Mouse (Mus musculus): ENCODE measurements around the gene Lsm2. TPM values are rescaled to one million over a fixed set of nuclear protein-coding genes. Genes with fewer than 3 reads are reported as not detected.

Lsm2 gene
- polyA plus RNA-seq, 1 experiment: 37.1 TPM

DNA sequence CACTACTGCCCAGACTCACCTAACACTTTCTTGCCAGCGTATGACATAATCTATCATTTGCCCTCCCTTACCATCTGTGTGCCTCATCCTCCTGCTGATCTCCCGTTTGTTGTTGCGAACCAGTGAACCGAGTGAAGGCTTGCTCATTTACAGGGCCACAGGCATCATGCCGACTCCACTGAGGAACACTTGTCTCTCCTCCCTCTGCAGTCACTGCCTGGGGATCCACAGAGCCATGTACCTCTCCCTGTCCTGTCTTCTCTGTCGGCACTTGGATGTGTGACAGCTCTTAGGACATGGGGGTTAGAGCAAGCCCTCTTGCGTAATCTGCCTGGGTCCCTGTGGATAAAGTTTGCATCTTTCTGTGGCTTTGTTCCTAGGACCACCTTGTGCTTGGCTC lies 27.9 kb downstream of the Lsm2 start:
- Histone ChIP-seq H3K27ac (ENCODE audit: insufficient read depth, low read depth, low read length) (no peak overlapping the region), H3K4me3 (ENCODE audit: insufficient read depth, low read length) (no peak overlapping the region), H3K4me1 (ENCODE audit: control insufficient read depth, insufficient read depth, low read length) (no peaks in the 10 kb centered on the region)
- TF ChIP-seq POLR2A (IDR thresholded peaks at IDR 0.05; ENCODE audit: borderline replicate concordance, low read depth, low read length): no peak
- no peak for TF ChIP-seq CTCF (IDR thresholded peaks at IDR 0.05; ENCODE audit: low read depth, low read length)

DNA sequence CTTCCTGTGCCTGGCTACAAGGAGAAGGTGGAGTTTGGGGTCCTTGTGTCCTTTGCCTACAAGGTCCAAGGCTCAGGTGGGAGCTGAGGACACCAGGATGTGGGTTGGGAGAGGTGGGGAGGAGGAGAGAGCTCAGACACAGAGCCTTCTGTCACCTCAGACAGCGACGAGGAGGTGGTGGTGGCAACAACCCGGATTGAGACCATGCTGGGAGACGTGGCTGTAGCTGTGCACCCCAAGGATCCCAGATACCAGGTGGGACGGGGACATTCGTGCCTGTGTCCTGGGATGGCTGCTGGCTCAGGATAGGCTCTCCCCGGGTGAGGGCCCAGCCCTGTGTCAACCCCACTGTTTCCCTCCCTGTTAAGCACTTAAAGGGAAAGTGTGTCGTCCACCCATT lies 29.8 kb downstream of the Lsm2 start:
- TF ChIP-seq CTCF (IDR thresholded peaks at IDR 0.05; ENCODE audit: low read depth, low read length) (no peak), POLR2A (IDR thresholded peaks at IDR 0.05; ENCODE audit: borderline replicate concordance, low read depth, low read length) (no peak)
- H3K27ac ChIP-seq (ENCODE audit: insufficient read depth, low read depth, low read length): no peak overlapping the region
- no peaks in the 10 kb centered on the region for H3K4me1 ChIP-seq (ENCODE audit: control insufficient read depth, insufficient read depth, low read length)
- no peak overlapping the region for H3K4me3 ChIP-seq (ENCODE audit: insufficient read depth, low read length)

DNA sequence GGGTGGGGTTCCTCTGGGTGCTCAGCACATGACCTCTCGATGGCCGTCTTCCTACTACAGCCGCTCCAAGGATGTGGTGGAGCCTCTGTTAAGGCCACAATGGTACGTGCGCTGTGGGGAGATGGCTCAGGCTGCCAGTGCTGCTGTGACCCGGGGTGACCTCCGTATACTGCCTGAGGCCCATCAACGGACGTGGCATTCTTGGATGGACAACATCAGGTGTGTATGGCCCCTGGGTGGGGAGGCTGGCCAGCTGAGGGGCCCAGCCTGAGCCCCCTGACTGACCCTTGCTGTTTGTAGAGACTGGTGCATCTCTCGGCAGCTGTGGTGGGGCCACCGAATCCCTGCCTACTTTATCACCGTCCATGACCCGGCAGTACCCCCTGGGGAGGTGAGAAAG lies 30.8 kb downstream of the Lsm2 start:
- no peak overlapping the region for H3K4me3 ChIP-seq (ENCODE audit: insufficient read depth, low read length)
- TF ChIP-seq CTCF (IDR thresholded peaks at IDR 0.05; ENCODE audit: low read depth, low read length) (no peak), POLR2A (IDR thresholded peaks at IDR 0.05; ENCODE audit: borderline replicate concordance, low read depth, low read length) (no peak)
- no peaks in the 10 kb centered on the region for H3K4me1 ChIP-seq (ENCODE audit: control insufficient read depth, insufficient read depth, low read length)
- H3K27ac ChIP-seq (ENCODE audit: insufficient read depth, low read depth, low read length): no peak overlapping the region

DNA sequence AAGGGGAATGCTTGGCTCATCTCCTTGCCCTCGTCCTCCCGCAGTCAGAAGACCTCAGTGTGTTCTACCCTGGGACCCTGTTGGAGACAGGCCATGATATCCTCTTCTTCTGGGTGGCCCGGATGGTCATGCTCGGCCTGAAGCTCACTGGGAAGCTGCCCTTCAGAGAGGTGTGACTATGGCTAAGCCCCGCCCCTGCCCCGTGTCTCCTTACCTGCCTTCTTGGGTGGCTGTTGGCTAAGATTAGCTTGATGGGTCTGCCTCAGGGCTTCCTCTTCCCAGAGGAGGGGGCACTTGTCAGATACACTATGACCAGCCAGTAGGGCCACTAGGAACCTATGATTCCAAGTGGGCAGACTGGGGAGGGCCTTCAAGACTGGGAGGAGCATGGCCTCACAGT lies 31.6 kb downstream of the Lsm2 start:
- TF ChIP-seq CTCF (IDR thresholded peaks at IDR 0.05; ENCODE audit: low read depth, low read length) (no peak), POLR2A (IDR thresholded peaks at IDR 0.05; ENCODE audit: borderline replicate concordance, low read depth, low read length) (no peak)
- H3K4me3 ChIP-seq (ENCODE audit: insufficient read depth, low read length): no peak overlapping the region
- H3K4me1 ChIP-seq (ENCODE audit: control insufficient read depth, insufficient read depth, low read length): no peaks in the 10 kb centered on the region
- no peak overlapping the region for H3K27ac ChIP-seq (ENCODE audit: insufficient read depth, low read depth, low read length)

DNA sequence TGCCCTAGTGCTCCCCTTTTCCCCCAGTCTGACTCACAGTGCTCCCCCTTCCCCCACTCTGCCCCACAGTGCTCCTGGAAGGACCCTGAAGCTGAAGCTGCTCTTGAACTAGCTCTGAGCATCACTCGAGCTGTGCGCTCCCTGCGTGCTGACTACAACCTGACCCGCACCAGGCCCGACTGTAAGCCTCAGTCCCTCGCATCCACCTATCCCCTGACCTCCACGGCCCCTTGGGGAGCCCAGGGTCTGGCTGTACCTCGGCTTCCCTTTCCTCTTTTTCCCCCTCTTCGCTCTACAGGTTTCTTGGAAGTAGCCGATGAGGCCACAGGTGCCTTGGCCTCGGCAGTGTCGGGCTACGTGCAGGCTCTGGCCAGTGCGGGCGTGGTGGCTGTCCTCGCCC lies 33.6 kb downstream of the Lsm2 start:
- H3K4me3 ChIP-seq (ENCODE audit: insufficient read depth, low read length): no peak overlapping the region
- TF ChIP-seq CTCF (IDR thresholded peaks at IDR 0.05; ENCODE audit: low read depth, low read length) (no peak), POLR2A (IDR thresholded peaks at IDR 0.05; ENCODE audit: borderline replicate concordance, low read depth, low read length) (no peak)

DNA sequence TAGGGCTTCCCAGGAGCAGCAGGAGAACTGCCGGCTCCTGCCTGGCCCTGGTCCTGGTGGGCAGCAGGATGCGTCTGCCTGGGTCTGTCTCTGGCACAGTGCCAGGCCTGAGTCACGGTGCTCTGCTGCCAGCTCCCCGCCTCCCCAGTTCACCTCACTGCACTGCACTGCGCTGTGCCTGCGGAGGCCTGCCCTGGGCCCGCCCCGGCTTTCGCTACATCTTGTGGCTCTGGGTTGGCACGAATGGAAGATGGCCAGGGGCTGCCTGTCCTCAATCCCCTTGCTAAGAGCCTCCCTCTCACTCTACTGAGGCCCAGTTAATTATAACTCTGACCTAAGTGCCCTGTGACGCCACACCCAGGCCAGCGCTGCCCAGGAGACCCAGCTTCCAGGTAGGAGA lies 34.7 kb downstream of the Lsm2 start, which contains the start of gene Vwa7:
Gene Vwa7, plus strand, starts transcription at position 204 of the 400 bp plus-strand sequence.
- TF ChIP-seq CTCF (IDR thresholded peaks at IDR 0.05; ENCODE audit: low read depth, low read length) (no peak), POLR2A (IDR thresholded peaks at IDR 0.05; ENCODE audit: borderline replicate concordance, low read depth, low read length) (no peak)
- peaks cover 2% of the 10 kb centered on the region for H3K4me1 ChIP-seq (ENCODE audit: control insufficient read depth, insufficient read depth, low read length)
- H3K4me3 ChIP-seq (ENCODE audit: insufficient read depth, low read length): no peak within 1 kb of the TSS
- H3K27ac ChIP-seq (ENCODE audit: insufficient read depth, low read depth, low read length): no peak within 1 kb of the TSS

More for the DNA sequence above, 33.6 kb downstream of the Lsm2 start:
- Histone ChIP-seq H3K27ac (ENCODE audit: insufficient read depth, low read depth, low read length) (no peak overlapping the region), H3K4me1 (ENCODE audit: control insufficient read depth, insufficient read depth, low read length) (no peaks in the 10 kb centered on the region)

DNA sequence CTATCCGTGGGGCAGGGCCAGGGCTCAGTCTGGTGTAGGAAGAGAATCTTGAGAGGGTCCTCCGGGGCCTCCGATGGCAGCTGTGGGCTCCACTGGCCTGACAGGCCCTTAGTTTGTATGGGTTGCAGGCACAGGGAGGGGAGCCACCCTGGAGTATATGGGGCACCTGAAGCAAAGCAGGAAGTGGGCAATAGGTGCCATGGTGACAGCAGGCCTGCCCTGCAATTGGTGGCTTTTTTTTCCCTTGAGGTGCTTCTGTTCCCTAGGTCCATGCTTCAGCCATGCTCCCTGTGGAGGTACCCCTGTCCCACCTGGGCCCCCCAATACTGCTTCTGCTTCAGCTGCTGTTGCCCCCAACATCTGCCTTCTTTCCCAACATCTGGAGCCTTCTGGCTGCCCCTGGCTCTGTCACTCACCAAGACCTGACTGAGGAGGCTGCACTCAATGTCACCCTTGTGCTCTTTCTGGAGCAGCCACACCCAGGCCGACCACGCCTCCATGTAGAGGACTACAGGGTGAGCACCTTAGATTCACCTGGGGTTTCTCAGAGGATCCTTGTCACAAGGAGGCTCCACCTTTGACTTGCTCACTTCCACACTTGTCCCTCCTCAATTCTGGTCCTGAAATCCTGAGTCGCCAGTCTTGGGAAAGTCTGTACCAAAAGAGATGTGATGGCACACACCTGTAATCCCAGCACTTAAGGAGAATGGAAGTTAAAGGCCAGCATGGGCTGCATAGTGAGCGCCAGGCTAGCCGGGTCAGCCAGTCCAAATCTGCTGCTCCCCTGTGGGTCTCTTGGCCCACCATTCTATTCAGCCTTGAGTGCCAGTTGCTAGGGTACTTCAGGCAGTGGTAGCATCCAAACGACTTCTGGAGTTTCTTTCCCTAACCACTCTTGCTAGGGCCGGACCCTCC lies 35.4 kb downstream of the Lsm2 start:
- TF ChIP-seq CTCF (IDR thresholded peaks at IDR 0.05; ENCODE audit: low read depth, low read length) (no peak), POLR2A (IDR thresholded peaks at IDR 0.05; ENCODE audit: borderline replicate concordance, low read depth, low read length) (no peak)
- Histone ChIP-seq H3K4me1 (ENCODE audit: control insufficient read depth, insufficient read depth, low read length) (peaks cover 6% of the 10 kb centered on the region), H3K4me3 (ENCODE audit: insufficient read depth, low read length) (no peak overlapping the region), H3K27ac (ENCODE audit: insufficient read depth, low read depth, low read length) (no peak overlapping the region)

DNA sequence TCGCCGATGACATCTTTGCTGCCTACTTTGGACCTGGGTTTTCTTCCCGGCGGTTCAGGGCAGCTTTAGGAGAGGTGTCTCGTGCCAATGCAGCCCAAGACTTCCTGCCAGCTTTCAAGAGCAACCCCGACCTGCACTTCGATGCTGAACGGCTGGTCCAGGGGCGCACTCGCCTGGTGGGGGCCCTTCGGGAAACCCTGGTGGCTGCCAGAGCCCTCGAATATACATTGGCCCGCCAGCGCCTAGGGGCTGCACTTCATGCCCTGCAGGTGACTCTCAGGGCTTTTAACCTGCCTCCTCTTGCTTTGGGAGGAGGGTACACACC lies 36.0 kb downstream of the Lsm2 start:
- peaks cover 6% of the 10 kb centered on the region for H3K4me1 ChIP-seq (ENCODE audit: control insufficient read depth, insufficient read depth, low read length)
- TF ChIP-seq POLR2A (IDR thresholded peaks at IDR 0.05; ENCODE audit: borderline replicate concordance, low read depth, low read length): no peak
- TF ChIP-seq CTCF (IDR thresholded peaks at IDR 0.05; ENCODE audit: low read depth, low read length): no peak

DNA sequence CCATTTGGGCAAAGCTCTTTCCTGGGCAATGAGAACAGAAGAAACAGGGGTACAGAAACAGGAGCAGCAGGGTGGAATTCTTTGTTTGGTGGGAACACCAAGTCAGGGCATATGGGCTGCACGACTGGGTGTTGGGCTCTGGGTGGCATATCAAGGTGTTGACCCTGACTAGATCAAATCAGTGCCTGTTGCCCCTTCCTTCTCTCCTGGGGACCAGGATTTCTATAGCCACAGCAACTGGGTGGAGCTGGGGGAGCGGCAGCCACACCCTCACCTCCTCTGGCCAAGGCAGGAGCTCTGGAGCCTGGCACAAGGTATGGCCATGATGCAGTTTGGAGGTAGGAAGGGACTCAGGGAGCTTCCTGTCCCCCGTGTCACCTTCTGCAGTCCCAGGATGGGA lies 36.5 kb downstream of the Lsm2 start:
- H3K4me3 ChIP-seq (ENCODE audit: insufficient read depth, low read length): no peak overlapping the region
- peaks cover 7% of the 10 kb centered on the region for H3K4me1 ChIP-seq (ENCODE audit: control insufficient read depth, insufficient read depth, low read length)
- H3K27ac ChIP-seq (ENCODE audit: insufficient read depth, low read depth, low read length): no peak overlapping the region
- TF ChIP-seq POLR2A (IDR thresholded peaks at IDR 0.05; ENCODE audit: borderline replicate concordance, low read depth, low read length) (no peak), CTCF (IDR thresholded peaks at IDR 0.05; ENCODE audit: low read depth, low read length) (no peak)

More for the DNA sequence above, 36.0 kb downstream of the Lsm2 start:
- Histone ChIP-seq H3K27ac (ENCODE audit: insufficient read depth, low read depth, low read length) (no peak overlapping the region), H3K4me3 (ENCODE audit: insufficient read depth, low read length) (no peak overlapping the region)

DNA sequence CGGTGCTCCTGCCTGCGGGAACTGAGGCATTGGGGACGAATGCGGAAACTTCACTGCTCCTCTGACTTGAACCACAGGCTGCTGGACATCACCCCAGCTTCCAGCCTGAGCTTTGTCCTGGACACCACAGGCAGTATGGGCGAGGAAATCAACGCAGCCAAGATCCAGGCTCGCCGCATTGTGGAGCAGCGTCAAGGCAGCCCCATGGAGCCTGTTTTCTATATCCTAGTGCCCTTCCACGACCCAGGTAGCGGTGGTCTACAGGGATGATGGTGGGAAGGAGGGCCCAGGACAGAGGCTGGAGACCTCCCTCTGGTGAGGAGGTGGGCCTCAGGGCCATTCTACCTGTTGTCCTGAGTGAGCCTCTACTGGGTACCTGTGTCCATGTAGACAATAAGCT lies 38.2 kb downstream of the Lsm2 start:
- no peak overlapping the region for H3K4me3 ChIP-seq (ENCODE audit: insufficient read depth, low read length)
- no peak overlapping the region for H3K27ac ChIP-seq (ENCODE audit: insufficient read depth, low read depth, low read length)
- no peak for TF ChIP-seq CTCF (IDR thresholded peaks at IDR 0.05; ENCODE audit: low read depth, low read length)
- TF ChIP-seq POLR2A (IDR thresholded peaks at IDR 0.05; ENCODE audit: borderline replicate concordance, low read depth, low read length): no peak
- H3K4me1 ChIP-seq (ENCODE audit: control insufficient read depth, insufficient read depth, low read length): peaks cover 23% of the 10 kb centered on the region
